9 mouse cellular contexts compared by ENCODE assay signal in genomic region chr7:71472384-71473141, GRCm38 (mm10).
DNase-seq lines count a peak whose midpoint lies in the region; ATAC-seq and TF ChIP-seq lines count a peak whose summit lies in the region.
"Had no signal": no experiment of that assay in that cellular context is flagged by ENCODE, and none has a peak within 500 bp of the region (broad histone marks: within the 10 kb centered on the region; RNA-seq: fewer than 3 reads in every experiment).

No protein-coding gene starts in this region.

- H3K27me3 ChIP-seq in heart, embryonic 10.5 days (ENCODE audit: insufficient read depth, poor library complexity, severe bottlenecking), result no peaks in the 10 kb centered on the region
- H3K27me3 ChIP-seq in forebrain, embryonic 16.5 days (replicated peaks; ENCODE audit: control insufficient read depth, insufficient read depth, low read length), result no peaks in the 10 kb centered on the region
- no peaks in the 10 kb centered on the region for H3K27me3 ChIP-seq in neural tube, embryonic 14.5 days (ENCODE audit: control insufficient read depth, insufficient read depth, low read length)

- no peaks in the 10 kb centered on the region for H3K9me3 ChIP-seq in heart, embryonic 10.5 days
- no peaks in the 10 kb centered on the region for H3K9me3 ChIP-seq in forebrain, embryonic 16.5 days (ENCODE audit: control insufficient read depth, low read length)
- no peaks in the 10 kb centered on the region for H3K9me3 ChIP-seq in neural tube, embryonic 14.5 days (ENCODE audit: control insufficient read depth, low read length)

- DNase-seq in heart, embryonic 10.5 days (ENCODE audit: low spot score), result no peak
- no peak for DNase-seq in heart, postnatal 25 days (ENCODE audit: low spot score)
- no peak for DNase-seq in left cerebral cortex, adult 2 months (ENCODE audit: extremely low spot score in 1 of 2, low spot score in 2 of 2)
- no peak for DNase-seq in left cerebral cortex, postnatal 36 days (ENCODE audit: low spot score in 2 of 2)
- no peak for DNase-seq in embryo, embryonic 10.5 days (ENCODE audit: low spot score)
- no peak for DNase-seq in urinary bladder, adult 18-20 months (ENCODE audit: low spot score in 2 of 2)

- no peak overlapping the region for H3K9ac ChIP-seq in forebrain, embryonic 16.5 days (replicated peaks; ENCODE audit: low read depth, low read length)
- H3K9ac ChIP-seq in neural tube, embryonic 14.5 days (replicated peaks; ENCODE audit: low read depth, low read length), result no peak overlapping the region

- 66% methylated on average over 12 of the region's 12 CpGs for WGBS in heart, embryonic 10.5 days
- WGBS in forebrain, embryonic 16.5 days, result 59% methylated on average over 12 of the region's 12 CpGs
- 41% methylated on average over 12 of the region's 12 CpGs for WGBS in neural tube, embryonic 14.5 days

- ATAC-seq in forebrain, embryonic 16.5 days, result peak; percentile 77
- no peak for ATAC-seq in neural tube, embryonic 14.5 days (ENCODE audit: low read depth)
- ATAC-seq: activated CD4-positive, CD25-positive, alpha-beta regulatory T cell, adult 4 months had no signal

- H3K36me3 ChIP-seq in heart, embryonic 10.5 days, result no peaks in the 10 kb centered on the region
- H3K36me3 ChIP-seq in forebrain, embryonic 16.5 days (ENCODE audit: control insufficient read depth, insufficient read depth), result no peaks in the 10 kb centered on the region
- H3K36me3 ChIP-seq in neural tube, embryonic 14.5 days (ENCODE audit: control insufficient read depth, insufficient read depth, low read length), result no peaks in the 10 kb centered on the region

- no peak overlapping the region for H3K4me2 ChIP-seq in forebrain, embryonic 16.5 days (ENCODE audit: low read length)
- H3K4me2 ChIP-seq in neural tube, embryonic 14.5 days (ENCODE audit: low read depth, low read length), result peak overlapping the region; percentile 19

- peak overlapping the region; percentile 80 for H3K27ac ChIP-seq in heart, embryonic 10.5 days
- H3K27ac ChIP-seq in left cerebral cortex, adult 2 months, result no peak overlapping the region
- peak overlapping the region; percentile 69 for H3K27ac ChIP-seq in forebrain, embryonic 16.5 days (ENCODE audit: low read length)
- peak overlapping the region; percentile 7; the same call in 1 of the 2 replicates for H3K27ac ChIP-seq in neural tube, embryonic 14.5 days (ENCODE audit: low read depth, low read length)

- intact Hi-C loops in heart, postnatal 25 days (cut with DNase I), result loop anchor here (5.0 kb wide), 1 partner anchor 60 kb away; no protein-coding TSS in a partner anchor
- intact Hi-C loops in left cerebral cortex, adult 2 months (cut with DNase I), result no loop called here
- intact Hi-C loops in left cerebral cortex, postnatal 36 days (cut with DNase I), result no loop called here

- peaks cover 42% of the 10 kb centered on the region for H3K4me1 ChIP-seq in heart, embryonic 10.5 days
- peaks cover 11% of the 10 kb centered on the region for H3K4me1 ChIP-seq in forebrain, embryonic 16.5 days (replicated peaks; ENCODE audit: control insufficient read depth, insufficient read depth, low read length)
- peaks cover 10% of the 10 kb centered on the region; the same call in 1 of the 2 replicates for H3K4me1 ChIP-seq in neural tube, embryonic 14.5 days (ENCODE audit: control insufficient read depth, insufficient read depth, low read length)

- TF ChIP-seq CTCF in left cerebral cortex, adult 2 months (IDR thresholded peaks at IDR 0.05), result no peak

- peak overlapping the region; percentile 38; the same call in 1 of the 2 replicates for H3K4me3 ChIP-seq in heart, embryonic 10.5 days
- H3K4me3 ChIP-seq in left cerebral cortex, adult 2 months, result peak overlapping the region; percentile 18; the same call in 1 of the 2 replicates
- no peak overlapping the region for H3K4me3 ChIP-seq in forebrain, embryonic 16.5 days (replicated peaks; ENCODE audit: low read length)
- no peak overlapping the region for H3K4me3 ChIP-seq in neural tube, embryonic 14.5 days (ENCODE audit: low read depth, low read length)

Comparison
In these comparisons a context has a peak if more than half of its experiments do, and no peak if none do; other contexts are left out.
1. H3K4me3 ChIP-seq: peak in heart, embryonic 10.5 days (single experiment) and left cerebral cortex, adult 2 months (single experiment); none in forebrain, embryonic 16.5 days (single experiment) and neural tube, embryonic 14.5 days (single experiment).